Mouse (Mus musculus) forebrain, embryonic 14.5 days (tissue): ENCODE data around the gene Gtf3c1. TPM values are rescaled to one million over a fixed set of nuclear protein-coding genes. Genes with fewer than 3 reads are reported as not detected.
"Not testable (repeated sequence)": the region's sequence is repeated elsewhere in the genome, so short reads cannot be mapped to it uniquely, and the experiment has no call there.

Experiments used
- ATAC-seq: fragments of 200-750 bp; cut with Nextera tagmentation; 2 replicates; pipeline ENCODE4 v1.8.0; 2017; ENCODE audit warnings: mild to moderate bottlenecking, moderate library complexity
- DNase-seq: peaks from one replicate; pipeline ENCODE4 v3.0.0-alpha.2; 2015; ENCODE audit warnings: low spot score
- H3K27ac ChIP-seq: fragments of 300-500 bp; sonication (generic); 2 replicates; pipeline ENCODE4 v1.5.1; 2014; ENCODE audit warnings: low read depth, mild to moderate bottlenecking, control low read depth, low read length, moderate library complexity
- H3K27me3 ChIP-seq: fragments of 300-500 bp; sonication (generic); replicated peaks from 2 replicates; pipeline ENCODE4 v1.6.1; 2014; ENCODE audit warnings: low read length, control low read depth, mixed read lengths; ENCODE audit not compliant: control insufficient read depth, insufficient read depth
- H3K36me3 ChIP-seq: fragments of 300-500 bp; sonication (generic); 2 replicates; pipeline ENCODE4 v1.6.1; 2014; ENCODE audit warnings: low read length, control low read depth; ENCODE audit not compliant: control insufficient read depth, insufficient read depth
- H3K4me1 ChIP-seq: fragments of 300-500 bp; sonication (generic); 2 replicates; pipeline ENCODE4 v1.6.1; 2014; ENCODE audit warnings: antibody characterized with exemption, low read length, control low read depth; ENCODE audit not compliant: control insufficient read depth, insufficient read depth
- H3K4me2 ChIP-seq: fragments of 300-500 bp; sonication (generic); 2 replicates; pipeline ENCODE4 v1.6.1; 2014; ENCODE audit warnings: mild to moderate bottlenecking, control low read depth, low read length
- H3K4me3 ChIP-seq: fragments of 300-500 bp; sonication (generic); 2 replicates; pipeline ENCODE4 v1.5.1; 2014; ENCODE audit warnings: low read depth, low read length, control low read depth
- H3K9ac ChIP-seq: fragments of 300-500 bp; sonication (generic); 2 replicates; pipeline ENCODE4 v1.6.1; 2014; ENCODE audit warnings: mild to moderate bottlenecking, low read length, control low read depth, moderate library complexity
- H3K9me3 ChIP-seq: fragments of 300-500 bp; sonication (generic); replicated peaks from 2 replicates; pipeline ENCODE4 v1.6.1; 2016; ENCODE audit warnings: low read length, control low read depth, mixed read lengths; ENCODE audit not compliant: control insufficient read depth
- whole genome bisulfite sequencing: fragments of 180-500 bp; shearing (Covaris S2); extraction: QIAGEN DNeasy Blood & Tissue Kit; methylation state at CpG from one replicate; pipeline ENCODE4 v1.1.7; 2014; 5-methylcytosine and 5-hydroxymethylcytosine counted together
- polyA plus RNA-seq: library from polyadenylated mRNA; unstranded; fragments of >200 nt; fragmentation: Nextera tagmentation; extraction: Ambion mirVana; gene quantifications from 2 replicates; pipeline ENCODE4 v1.2.1, GENCODE M21; 2014

Gene Gtf3c1
- polyA plus RNA-seq, 1 experiment from 2014 or later: 33.5 TPM

DNA sequence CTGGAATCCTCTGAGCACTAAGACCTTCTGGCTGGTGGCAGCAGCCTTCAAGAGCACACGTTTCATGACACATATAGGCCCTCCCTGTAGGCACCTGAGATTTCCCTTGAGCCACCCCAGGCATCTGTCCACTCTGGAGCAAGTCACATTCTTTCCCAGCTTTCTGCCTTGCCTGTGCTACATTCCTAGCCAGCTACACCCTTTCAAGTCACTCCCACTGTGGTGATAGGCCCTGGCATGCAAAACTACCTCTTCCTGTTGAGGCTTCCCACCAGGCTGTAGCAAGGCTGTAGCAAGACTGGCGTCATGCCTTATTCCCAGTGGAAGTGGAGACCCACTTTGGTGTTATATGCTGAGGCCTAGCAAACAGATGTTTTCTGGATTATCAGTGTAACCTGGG, 9.1 kb upstream of the Gtf3c1 start:
- Histone ChIP-seq H3K4me1 (0 out of 2 replicates have a peak, but pooled peaks cover 3% of the 10 kb centered on the region), H3K4me2 (no peak overlapping the region), H3K27ac (no peak overlapping the region), H3K9me3 (no peaks in the 10 kb centered on the region), H3K9ac (no peak overlapping the region), H3K27me3 (no peaks in the 10 kb centered on the region), H3K4me3 (no peak overlapping the region), H3K36me3 (no peaks in the 10 kb centered on the region; the same call in 1 of the 2 replicates)
- DNase-seq (no peak), ATAC-seq (no peak)
- WGBS: 84% methylated on average over 2 of the region's 2 CpGs

DNA sequence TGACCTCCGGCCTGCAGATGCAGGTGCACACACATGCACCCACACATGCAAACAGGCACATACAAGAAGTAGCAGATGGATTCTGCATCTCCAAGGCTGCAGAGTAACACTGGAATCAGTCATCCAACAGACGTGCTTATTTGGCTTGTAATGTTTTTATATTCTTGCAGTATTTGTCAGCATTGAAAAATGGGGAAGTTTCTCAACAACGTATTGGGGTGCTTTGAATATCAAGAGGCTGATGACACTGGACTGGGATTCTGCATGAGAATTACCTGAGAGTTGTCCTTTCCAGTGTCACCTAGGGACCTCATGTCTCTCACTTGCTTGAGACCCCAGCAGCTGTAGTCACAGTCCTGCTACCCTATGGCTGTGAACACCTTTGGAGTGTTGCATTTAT, 7.2 kb upstream of the Gtf3c1 start:
- Histone ChIP-seq H3K27me3 (no peaks in the 10 kb centered on the region), H3K9me3 (no peaks in the 10 kb centered on the region), H3K9ac (no peak overlapping the region), H3K4me3 (no peak overlapping the region), H3K36me3 (no peaks in the 10 kb centered on the region; the same call in 1 of the 2 replicates), H3K4me1 (no peaks in the 10 kb centered on the region), H3K27ac (no peak overlapping the region), H3K4me2 (no peak overlapping the region)
- WGBS: 85% methylated on average over 3 of the region's 3 CpGs
- DNase-seq: no peak
- no peak for ATAC-seq

DNA sequence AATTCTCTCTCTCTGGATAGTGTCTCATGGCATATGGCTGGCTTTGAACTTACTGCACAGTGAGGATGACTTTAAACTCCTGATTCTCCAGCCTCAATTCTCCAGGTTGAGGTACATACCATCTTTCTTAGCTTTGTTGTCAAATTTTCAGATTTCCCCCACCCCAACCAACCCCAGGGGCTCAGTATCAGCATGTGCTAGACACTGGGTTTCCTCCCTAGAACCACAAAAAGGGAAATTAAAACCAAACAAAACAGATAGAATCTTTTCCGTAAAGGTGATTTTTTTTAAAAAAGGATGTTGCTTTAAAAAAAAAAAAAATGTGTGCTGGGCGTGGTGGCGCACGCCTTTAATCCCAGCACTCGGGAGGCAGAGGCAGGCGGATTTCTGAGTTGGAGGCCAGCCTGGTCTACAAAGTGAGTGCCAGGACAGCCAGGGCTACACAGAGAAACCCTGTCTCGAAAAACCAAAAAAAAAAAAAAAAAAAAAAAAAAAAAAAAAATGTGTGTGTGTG, 6.0 kb upstream of the Gtf3c1 start:
- not testable (repeated sequence) for H3K27ac ChIP-seq, H3K4me2 ChIP-seq, H3K9me3 ChIP-seq, ATAC-seq, H3K4me1 ChIP-seq, DNase-seq, H3K4me3 ChIP-seq, H3K36me3 ChIP-seq, H3K27me3 ChIP-seq, H3K9ac ChIP-seq
- WGBS: 97% methylated on average over 6 of the region's 7 CpGs

DNA sequence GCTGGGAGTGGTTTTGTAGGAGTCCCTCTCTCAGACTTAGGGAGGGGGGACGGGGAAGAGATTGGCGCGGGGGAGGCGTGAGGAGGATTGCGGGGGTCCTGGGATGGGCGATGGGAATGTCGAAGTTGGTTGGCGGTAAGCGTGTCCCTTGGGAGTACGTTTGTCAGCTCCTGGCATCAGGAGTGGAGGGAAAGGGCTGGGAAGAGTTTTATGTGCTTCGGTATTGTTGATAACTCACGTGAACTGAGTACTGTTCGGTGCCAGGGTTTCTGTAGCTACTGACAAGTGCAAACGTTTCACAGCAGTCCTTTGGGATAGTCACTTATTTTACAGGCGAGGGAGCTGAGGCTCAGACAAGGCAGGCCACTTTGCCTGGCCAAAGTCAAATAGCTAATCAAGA, 520 bp upstream of the Gtf3c1 start:
- H3K9me3 ChIP-seq: no peaks in the 10 kb centered on the region
- no peaks in the 10 kb centered on the region for H3K27me3 ChIP-seq
- 2% methylated on average over 15 of the region's 15 CpGs for WGBS
- peak overlapping the region; percentile 74 for H3K4me2 ChIP-seq
- peak overlapping the region; percentile 96 for H3K4me3 ChIP-seq
- 0 out of 2 replicates have a peak overlapping the region, but pooled peaks have one; percentile 1 for H3K27ac ChIP-seq
- H3K4me1 ChIP-seq: peaks cover 26% of the 10 kb centered on the region
- peaks cover 12% of the 10 kb centered on the region for H3K36me3 ChIP-seq
- DNase-seq (no peak), ATAC-seq (no peak)
- H3K9ac ChIP-seq: peak overlapping the region; percentile 87

DNA sequence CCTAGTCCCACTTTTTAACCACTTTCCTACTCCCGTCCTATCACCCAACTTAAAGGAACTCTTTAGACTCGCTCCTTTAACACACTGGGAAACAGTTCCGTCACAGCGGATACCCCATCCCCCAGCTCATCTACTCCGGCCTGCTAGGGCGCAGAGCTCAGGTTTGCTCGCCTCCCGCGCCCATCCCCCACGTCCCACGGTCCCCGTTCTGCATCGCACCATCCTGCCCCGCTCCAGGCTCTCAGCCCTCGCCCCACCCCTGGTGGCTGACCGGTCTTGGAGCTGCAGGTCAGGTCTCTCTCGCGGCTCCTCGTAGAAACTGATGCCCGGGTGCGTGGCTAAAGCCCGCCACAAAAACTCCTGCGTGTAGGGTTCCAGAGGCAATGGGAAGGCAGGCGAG, 394 bp downstream of the Gtf3c1 start:
- WGBS: under 1% methylated on average over 23 of the region's 24 CpGs
- Histone ChIP-seq H3K4me2 (peak overlapping the region; percentile 84), H3K4me3 (peak overlapping the region; percentile 96), H3K27ac (peak overlapping the region; percentile 92), H3K9me3 (no peaks in the 10 kb centered on the region), H3K36me3 (peaks cover 21% of the 10 kb centered on the region), H3K4me1 (peaks cover 26% of the 10 kb centered on the region), H3K9ac (peak overlapping the region; percentile 96), H3K27me3 (no peaks in the 10 kb centered on the region)
- ATAC-seq: peak; percentile 75
- DNase-seq: peak; percentile 56

DNA sequence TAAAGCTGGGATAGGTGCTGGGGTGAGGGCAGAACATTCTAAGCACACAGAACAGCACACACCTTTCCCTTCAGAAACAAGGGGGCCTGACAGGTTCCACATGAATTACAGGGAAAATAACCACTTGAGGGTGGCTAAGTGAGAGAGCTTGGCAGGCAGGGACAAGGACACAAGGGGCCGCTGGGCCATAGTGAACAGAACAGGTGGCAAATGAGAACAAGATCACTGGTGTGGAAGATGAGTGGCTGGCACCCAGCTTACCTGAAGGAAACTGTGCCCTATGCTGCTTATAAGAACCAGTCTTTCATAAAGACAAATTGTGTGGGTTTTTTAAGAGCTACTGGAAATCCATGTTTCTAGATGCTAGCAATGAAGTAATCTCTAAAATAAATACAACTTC, 4.8 kb downstream of the Gtf3c1 start:
- Histone ChIP-seq H3K4me3 (no peak overlapping the region), H3K4me1 (peaks cover 18% of the 10 kb centered on the region), H3K4me2 (no peak overlapping the region), H3K27ac (no peak overlapping the region), H3K9me3 (peaks cover 6% of the 10 kb centered on the region; the same call in 1 of the 2 replicates), H3K36me3 (peaks cover 64% of the 10 kb centered on the region), H3K27me3 (no peaks in the 10 kb centered on the region), H3K9ac (no peak overlapping the region)
- DNase-seq (no peak), ATAC-seq (no peak)
- WGBS: 80% methylated on average over 1 of the region's 1 CpGs

DNA sequence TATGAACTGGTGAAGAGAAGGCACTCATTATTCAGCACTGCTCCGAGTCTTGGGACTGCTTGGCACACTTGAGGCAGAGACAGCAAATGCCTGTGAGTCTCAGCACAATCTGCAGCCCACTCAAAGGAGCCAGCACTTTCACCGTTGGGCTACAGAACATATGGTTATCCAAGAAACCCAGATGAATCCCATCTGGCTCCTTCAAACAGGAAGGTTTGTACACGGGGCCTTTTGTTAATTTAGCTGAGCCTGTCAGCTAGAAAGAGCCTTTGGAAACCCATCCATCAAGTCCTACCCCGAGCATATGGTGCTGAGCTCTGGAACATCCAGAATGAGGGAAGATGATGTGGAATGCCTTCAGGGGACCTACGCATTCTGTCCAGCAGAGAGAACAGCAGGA, 13.5 kb downstream of the Gtf3c1 start:
- Histone ChIP-seq H3K4me3 (no peak overlapping the region), H3K27ac (0 out of 2 replicates have a peak overlapping the region, but pooled peaks have one; percentile 27), H3K36me3 (peaks cover 99% of the 10 kb centered on the region), H3K9me3 (peaks cover 3% of the 10 kb centered on the region; the same call in 1 of the 2 replicates), H3K27me3 (no peaks in the 10 kb centered on the region), H3K4me1 (no peaks in the 10 kb centered on the region), H3K4me2 (no peak overlapping the region), H3K9ac (no peak overlapping the region)
- 67% methylated on average over 5 of the region's 5 CpGs for WGBS
- DNase-seq (peak; percentile 69), ATAC-seq (peak; percentile 63)

DNA sequence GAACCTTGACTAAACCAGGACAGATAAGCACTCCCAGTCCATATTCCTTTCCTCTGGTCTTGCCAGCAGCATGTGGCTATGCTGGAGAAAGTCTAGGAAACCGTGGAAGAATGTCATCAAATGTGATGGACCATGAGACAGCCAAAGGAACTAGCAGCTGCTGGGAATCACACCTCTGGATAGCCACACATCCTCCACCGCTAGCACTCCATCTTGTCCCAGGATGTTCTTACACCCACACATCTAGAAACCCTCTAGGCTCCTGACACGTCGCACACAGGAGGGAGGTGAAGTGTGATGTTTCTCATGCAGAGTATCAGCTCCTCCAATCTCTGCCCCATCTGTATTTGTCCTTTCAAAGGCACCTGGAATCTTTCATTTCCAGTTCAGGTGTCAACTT, 17.1 kb downstream of the Gtf3c1 start:
- Histone ChIP-seq H3K4me2 (no peak overlapping the region), H3K4me3 (no peak overlapping the region), H3K27me3 (no peaks in the 10 kb centered on the region), H3K9me3 (no peaks in the 10 kb centered on the region), H3K9ac (no peak overlapping the region), H3K27ac (no peak overlapping the region), H3K4me1 (no peaks in the 10 kb centered on the region), H3K36me3 (peaks cover 91% of the 10 kb centered on the region)
- ATAC-seq: no peak
- WGBS: 92% methylated on average over 4 of the region's 4 CpGs
- no peak for DNase-seq

DNA sequence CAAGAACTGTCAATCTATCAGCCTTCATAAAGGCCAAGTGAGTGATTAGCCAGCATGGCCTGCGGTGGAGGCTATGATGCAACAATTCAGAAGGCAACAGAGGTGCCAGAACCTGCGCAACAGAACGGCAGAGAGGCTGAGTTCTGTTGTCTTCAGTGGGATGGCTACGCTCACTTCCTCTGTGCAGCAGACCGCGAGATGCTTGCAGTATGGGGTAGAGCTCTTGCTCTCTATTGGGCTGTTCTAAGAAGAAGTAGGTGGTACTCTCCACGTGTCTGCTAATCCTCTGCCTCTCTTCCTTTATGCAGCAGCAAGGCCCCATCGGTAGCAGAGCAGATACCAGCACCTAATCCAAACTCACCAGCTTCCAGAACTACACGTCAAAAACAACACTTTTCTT, 27.6 kb downstream of the Gtf3c1 start:
- Histone ChIP-seq H3K9me3 (no peaks in the 10 kb centered on the region), H3K4me2 (no peak overlapping the region), H3K9ac (no peak overlapping the region), H3K4me3 (no peak overlapping the region), H3K27me3 (no peaks in the 10 kb centered on the region), H3K4me1 (no peaks in the 10 kb centered on the region), H3K36me3 (peaks cover 89% of the 10 kb centered on the region), H3K27ac (no peak overlapping the region)
- WGBS: 73% methylated on average over 9 of the region's 9 CpGs
- ATAC-seq (no peak), DNase-seq (no peak)
